Mouse (Mus musculus) neural tube, embryonic 15.5 days (tissue): ENCODE data around the gene Sqstm1. TPM values are rescaled to one million over a fixed set of nuclear protein-coding genes. Genes with fewer than 3 reads are reported as not detected.

Experiments used
- ATAC-seq: fragments of 200-750 bp; cut with Nextera tagmentation; 2 replicates; pipeline ENCODE4 v1.8.0; 2017; ENCODE audit warnings: mild to moderate bottlenecking, moderate TSS enrichment, moderate library complexity; ENCODE audit not compliant: low FRiP score
- H3K27ac ChIP-seq: fragments of 300-500 bp; sonication (generic); replicated peaks from 2 replicates; pipeline ENCODE4 v1.5.1; 2015; ENCODE audit warnings: mild to moderate bottlenecking, inconsistent platforms
- H3K27me3 ChIP-seq: fragments of 300-500 bp; sonication (generic); replicated peaks from 2 replicates; pipeline ENCODE4 v1.6.1; 2015; ENCODE audit warnings: inconsistent platforms
- H3K36me3 ChIP-seq: fragments of 300-500 bp; sonication (generic); 2 replicates; pipeline ENCODE4 v1.6.1; 2015; ENCODE audit warnings: inconsistent platforms
- H3K4me1 ChIP-seq: fragments of 300-500 bp; sonication (generic); 2 replicates; pipeline ENCODE4 v1.6.1; 2015; ENCODE audit warnings: inconsistent platforms
- H3K4me2 ChIP-seq: fragments of 300-500 bp; sonication (generic); 2 replicates; pipeline ENCODE4 v1.6.1; 2015; ENCODE audit warnings: inconsistent platforms, mild to moderate bottlenecking, moderate library complexity
- H3K4me3 ChIP-seq: fragments of 300-500 bp; sonication (generic); replicated peaks from 2 replicates; pipeline ENCODE4 v1.5.1; 2015; ENCODE audit warnings: mild to moderate bottlenecking, inconsistent platforms
- H3K9ac ChIP-seq: fragments of 300-500 bp; sonication (generic); replicated peaks from 2 replicates; pipeline ENCODE4 v1.6.1; 2015; ENCODE audit warnings: mild to moderate bottlenecking, inconsistent platforms
- H3K9me3 ChIP-seq: fragments of 300-500 bp; sonication (generic); replicated peaks from 2 replicates; pipeline ENCODE4 v1.6.1; 2016; ENCODE audit warnings: inconsistent platforms
- WGBS: fragments of 180-500 bp; shearing (Covaris S2); methylation state at CpG from one replicate; pipeline ENCODE4 v1.1.7; 2015; ENCODE audit warnings: mixed read lengths; 5-methylcytosine and 5-hydroxymethylcytosine counted together
- polyA plus RNA-seq: library from polyadenylated mRNA; unstranded; fragments of >200 nt; fragmentation: Nextera tagmentation; extraction: Ambion mirVana; gene quantifications from 2 replicates; pipeline ENCODE4 v1.2.1, GENCODE M21; 2015

The Sqstm1 gene
- 421 and 450 TPM in 2 replicates for polyA plus RNA-seq

- Histone ChIP-seq H3K4me1 (peaks cover 37% of the 10 kb centered on the region), H3K36me3 (peaks cover 24% of the 10 kb centered on the region), H3K9me3 (no peaks in the 10 kb centered on the region), H3K4me2 (peak within 1 kb of the TSS; percentile 75), H3K27me3 (no peaks in the 10 kb centered on the region), H3K4me3 (peak within 1 kb of the TSS; percentile 98), H3K27ac (peak within 1 kb of the TSS; percentile 98), H3K9ac (peak within 1 kb of the TSS; percentile 99)
- WGBS, result 1% methylated on average over 42 of the region's 48 CpGs
- peak; percentile 80 for ATAC-seq
Observed at GRCm38 (mm10) chr11:50210505-50211151, at the start of gene Sqstm1, which contains the start of gene Mgat4b. Sqstm1 (minus strand) TSS chr11:50210827. Mgat4b (plus strand) TSS chr11:50210890.

- Histone ChIP-seq H3K27ac (no peak overlapping the region), H3K9me3 (no peaks in the 10 kb centered on the region), H3K4me1 (no peaks in the 10 kb centered on the region), H3K4me3 (no peak overlapping the region), H3K9ac (no peak overlapping the region), H3K27me3 (no peaks in the 10 kb centered on the region), H3K36me3 (peaks cover 74% of the 10 kb centered on the region), H3K4me2 (no peak overlapping the region)
- ATAC-seq, result no peak
- 61% methylated on average over 7 of the region's 7 CpGs for WGBS
Observed at GRCm38 (mm10) chr11:50258310-50258709, 47.7 kb upstream of the Sqstm1 start.

GRCm38 (mm10) chr11:50256615-50257014, 46.0 kb upstream of the Sqstm1 start:
- Histone ChIP-seq H3K27me3 (no peaks in the 10 kb centered on the region), H3K9ac (no peak overlapping the region), H3K27ac (no peak overlapping the region), H3K4me1 (no peaks in the 10 kb centered on the region), H3K9me3 (no peaks in the 10 kb centered on the region), H3K36me3 (peaks cover 57% of the 10 kb centered on the region), H3K4me3 (no peak overlapping the region), H3K4me2 (no peak overlapping the region)
- 88% methylated on average over 7 of the region's 7 CpGs for WGBS
- ATAC-seq, result no peak

- Histone ChIP-seq H3K4me1 (no peaks in the 10 kb centered on the region), H3K9me3 (no peaks in the 10 kb centered on the region), H3K27ac (no peak overlapping the region), H3K4me3 (no peak overlapping the region), H3K4me2 (no peak overlapping the region), H3K9ac (no peak overlapping the region), H3K27me3 (no peaks in the 10 kb centered on the region), H3K36me3 (peaks cover 32% of the 10 kb centered on the region)
- ATAC-seq, result peak; percentile 29; the same call in 1 of the 2 replicates
- WGBS, result 86% methylated on average over 12 of the region's 12 CpGs
Observed at GRCm38 (mm10) chr11:50254010-50254580, 43.5 kb upstream of the Sqstm1 start.

- Histone ChIP-seq H3K27me3 (no peaks in the 10 kb centered on the region), H3K4me1 (no peaks in the 10 kb centered on the region), H3K9me3 (no peaks in the 10 kb centered on the region), H3K4me2 (no peak overlapping the region), H3K27ac (no peak overlapping the region), H3K4me3 (no peak overlapping the region), H3K36me3 (peaks cover 25% of the 10 kb centered on the region), H3K9ac (no peak overlapping the region)
- WGBS, result 65% methylated on average over 1 of the region's 1 CpGs
- ATAC-seq, result no peak
Observed at GRCm38 (mm10) chr11:50253393-50253792, 42.8 kb upstream of the Sqstm1 start.

GRCm38 (mm10) chr11:50252684-50253265, 42.1 kb upstream of the Sqstm1 start:
- H3K27ac ChIP-seq, result no peak overlapping the region

GRCm38 (mm10) chr11:50252166-50252565, 41.5 kb upstream of the Sqstm1 start:
- WGBS, result 58% methylated on average over 3 of the region's 3 CpGs

More at GRCm38 (mm10) chr11:50252684-50253265, 42.1 kb upstream of the Sqstm1 start:
- no peaks in the 10 kb centered on the region for H3K4me1 ChIP-seq
- H3K9ac ChIP-seq, result no peak overlapping the region
- peaks cover 19% of the 10 kb centered on the region for H3K36me3 ChIP-seq
- H3K4me2 ChIP-seq, result no peak overlapping the region
- H3K27me3 ChIP-seq, result no peaks in the 10 kb centered on the region
- WGBS, result 58% methylated on average over 11 of the region's 11 CpGs
- H3K4me3 ChIP-seq, result no peak overlapping the region
- ATAC-seq, result peak; percentile 24; the same call in 1 of the 2 replicates
- H3K9me3 ChIP-seq, result no peaks in the 10 kb centered on the region

GRCm38 (mm10) chr11:50248473-50249171, 38.0 kb upstream of the Sqstm1 start:
- Histone ChIP-seq H3K4me2 (no peak overlapping the region), H3K36me3 (no peaks in the 10 kb centered on the region), H3K27me3 (no peaks in the 10 kb centered on the region), H3K4me3 (no peak overlapping the region), H3K9me3 (no peaks in the 10 kb centered on the region), H3K4me1 (no peaks in the 10 kb centered on the region), H3K27ac (no peak overlapping the region), H3K9ac (no peak overlapping the region)
- 81% methylated on average over 7 of the region's 7 CpGs for WGBS
- ATAC-seq, result no peak

More at GRCm38 (mm10) chr11:50252166-50252565, 41.5 kb upstream of the Sqstm1 start:
- no peaks in the 10 kb centered on the region for H3K9me3 ChIP-seq
- no peak overlapping the region for H3K4me3 ChIP-seq
- H3K9ac ChIP-seq, result no peak overlapping the region
- peaks cover 17% of the 10 kb centered on the region for H3K36me3 ChIP-seq
- no peaks in the 10 kb centered on the region for H3K27me3 ChIP-seq
- no peaks in the 10 kb centered on the region for H3K4me1 ChIP-seq
- no peak overlapping the region for H3K4me2 ChIP-seq
- H3K27ac ChIP-seq, result no peak overlapping the region
- no peak for ATAC-seq

GRCm38 (mm10) chr11:50245269-50245668, 34.6 kb upstream of the Sqstm1 start:
- H3K4me1 ChIP-seq, result no peaks in the 10 kb centered on the region
- H3K9me3 ChIP-seq, result no peaks in the 10 kb centered on the region
- no peak overlapping the region for H3K4me2 ChIP-seq
- H3K36me3 ChIP-seq, result no peaks in the 10 kb centered on the region
- ATAC-seq, result no peak
- H3K27me3 ChIP-seq, result no peaks in the 10 kb centered on the region
- H3K9ac ChIP-seq, result no peak overlapping the region
- H3K27ac ChIP-seq, result no peak overlapping the region
- WGBS, result 67% methylated on average over 5 of the region's 5 CpGs
- H3K4me3 ChIP-seq, result no peak overlapping the region

- Histone ChIP-seq H3K4me1 (no peaks in the 10 kb centered on the region), H3K27ac (no peak overlapping the region), H3K4me3 (no peak overlapping the region), H3K36me3 (no peaks in the 10 kb centered on the region), H3K27me3 (peaks cover 3% of the 10 kb centered on the region; the same call in 1 of the 2 replicates), H3K9me3 (no peaks in the 10 kb centered on the region), H3K4me2 (no peak overlapping the region), H3K9ac (no peak overlapping the region)
- 81% methylated on average over 6 of the region's 6 CpGs for WGBS
- no peak for ATAC-seq
Observed at GRCm38 (mm10) chr11:50243926-50244325, 33.3 kb upstream of the Sqstm1 start.

- ATAC-seq, result no peak
- peaks cover 20% of the 10 kb centered on the region for H3K4me1 ChIP-seq
- no peaks in the 10 kb centered on the region for H3K9me3 ChIP-seq
- WGBS, result 95% methylated on average over 7 of the region's 7 CpGs
- peaks cover 23% of the 10 kb centered on the region; the same call in 1 of the 2 replicates for H3K27me3 ChIP-seq
- H3K27ac ChIP-seq, result no peak overlapping the region
- H3K4me3 ChIP-seq, result no peak overlapping the region
- no peaks in the 10 kb centered on the region for H3K36me3 ChIP-seq
- H3K4me2 ChIP-seq, result no peak overlapping the region
- H3K9ac ChIP-seq, result no peak overlapping the region
Observed at GRCm38 (mm10) chr11:50240235-50240911, 29.7 kb upstream of the Sqstm1 start.
